Mouse (Mus musculus) erythroid progenitor cell, adult 5-6 weeks (primary cell): ENCODE data around the gene Gpr26. TPM values are rescaled to one million over a fixed set of nuclear protein-coding genes. Genes with fewer than 3 reads are reported as not detected.

Experiments used
- ATAC-seq: replicated peaks from 2 replicates; pipeline ENCODE4 v1.8.0; 2016; ENCODE audit warnings: moderate number of reproducible peaks, mild to moderate bottlenecking, moderate TSS enrichment, inconsistent platforms; ENCODE audit not compliant: poor library complexity, low FRiP score, severe bottlenecking
- total RNA-seq, 2 experiments: library from RNA; stranded (forward) in 1 of 2; stranded (reverse) in 1 of 2; fragments of 150-400 nt in 1 of 2; fragments of 186-747, 209-891 nt in 1 of 2; gene quantifications; 2 replicates each; pipeline versions ENCODE4 v1.2.3 to v1.2.4; 2015 to 2017; ENCODE audit warnings: low replicate concordance in 2 of 2

The Gpr26 gene
- total RNA-seq, 2 experiments from 2014 or later, result not detected

DNA sequence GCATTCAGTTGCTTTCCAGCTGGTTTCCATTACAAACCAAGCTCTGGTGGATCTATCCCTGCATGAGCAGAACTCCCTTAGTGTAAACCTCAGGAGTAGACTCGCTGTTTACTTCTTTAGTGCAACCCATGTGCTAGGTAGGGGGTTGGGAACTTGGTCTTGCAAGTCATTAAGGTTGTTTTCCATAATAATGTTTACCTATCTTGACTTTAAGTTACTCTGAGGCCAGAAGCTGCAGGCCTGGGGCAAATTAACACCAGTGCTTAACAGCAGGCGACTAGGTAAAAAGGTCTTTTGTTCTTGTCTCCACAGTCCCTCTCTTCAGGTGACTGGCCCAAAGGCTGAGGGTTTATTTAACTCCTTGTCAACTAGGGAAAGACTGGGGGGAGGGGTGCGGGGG, 48.9 kb downstream of the Gpr26 start:
- no peak for ATAC-seq

GRCm38 (mm10) chr7:132015933-132016332, 49.7 kb downstream of the Gpr26 start:
- no peak for ATAC-seq

GRCm38 (mm10) chr7:132025591-132025990, 59.3 kb downstream of the Gpr26 start:
- no peak for ATAC-seq

- ATAC-seq, result no peak
Observed at GRCm38 (mm10) chr7:132026671-132027070, 60.4 kb downstream of the Gpr26 start.

DNA sequence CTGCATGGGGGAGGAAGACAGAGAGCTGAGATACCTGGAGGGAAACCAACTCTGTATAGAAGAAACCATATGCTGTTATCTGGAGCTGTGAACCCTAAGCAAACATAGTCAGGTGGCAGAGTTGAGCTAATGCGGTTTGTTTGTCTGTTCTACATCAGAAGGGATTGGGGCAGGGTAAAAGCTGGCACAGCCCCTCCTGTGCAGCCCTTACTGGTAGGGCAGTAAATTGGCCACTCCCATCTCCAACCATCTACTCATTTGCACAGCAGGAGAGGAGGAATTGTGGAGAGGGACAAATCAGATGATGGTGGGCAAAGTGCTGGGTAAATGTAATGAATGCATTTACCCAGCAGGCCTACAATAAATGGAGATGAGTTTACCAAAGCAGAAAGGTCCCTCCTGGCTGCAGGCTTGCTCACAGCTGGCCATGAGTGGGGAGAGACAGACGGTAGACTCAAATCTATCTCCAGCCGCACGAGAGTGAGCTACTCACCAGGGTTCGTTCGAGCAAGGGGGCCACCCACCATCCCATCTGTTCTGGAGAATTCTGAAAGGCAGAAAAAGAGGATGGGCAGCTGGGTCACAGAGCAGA, 65.8 kb downstream of the Gpr26 start:
- ATAC-seq, result no peak

Other genes with a start within 250 kb of the Gpr26 start
- gene Cpxm2, start 188.3 kb downstream of the Gpr26 start, total RNA-seq (2015; ENCODE audit: low replicate concordance), result not detected in 2 replicates
- gene Cpxm2, start 188.3 kb downstream of the Gpr26 start, total RNA-seq (2017; ENCODE audit: low replicate concordance), result not detected in 2 replicates